In genomic region chr19:31351796-31352195, GRCm38 (mm10) we compare ENCODE assay signal across 15 mouse cellular contexts.
"Had no signal": no experiment of that assay in that cellular context is flagged by ENCODE, and none has a peak within 500 bp of the region (broad histone marks: within the 10 kb centered on the region; RNA-seq: fewer than 3 reads in every experiment).

No protein-coding gene starts in this region.

- H3K9me3 ChIP-seq: limb, embryonic 12.5 days; midbrain, embryonic 13.5 days; stomach, embryonic 15.5 days had no signal

- H3K4me3 ChIP-seq: limb, embryonic 12.5 days; midbrain, embryonic 13.5 days; stomach, embryonic 15.5 days had no signal

- H3K36me3 ChIP-seq: limb, embryonic 12.5 days; midbrain, embryonic 13.5 days; stomach, embryonic 15.5 days had no signal

- H3K9ac ChIP-seq: limb, embryonic 12.5 days; liver, embryonic 14.5 days; midbrain, embryonic 13.5 days; stomach, embryonic 15.5 days had no signal

- H3K4me2 ChIP-seq: limb, embryonic 12.5 days; midbrain, embryonic 13.5 days; stomach, embryonic 15.5 days had no signal

- ATAC-seq: intestine, postnatal 0 days; midbrain, embryonic 13.5 days had no signal

- DNase-seq: kidney, adult 9 months; kidney, postnatal 36 days; layer of hippocampus, adult 9-11 months; layer of hippocampus, postnatal 36 days; lung, adult 18-20 months; right cerebral cortex, postnatal 4 days; spleen, adult 18-20 months; thymus, adult 2 months; thymus, postnatal 25 days had no signal

- H3K27me3 ChIP-seq: limb, embryonic 12.5 days; midbrain, embryonic 13.5 days; stomach, embryonic 15.5 days had no signal

- H3K4me1 ChIP-seq: limb, embryonic 12.5 days; midbrain, embryonic 13.5 days; stomach, embryonic 15.5 days had no signal

- H3K27ac ChIP-seq: kidney, postnatal 0 days; limb, embryonic 12.5 days; liver, embryonic 14.5 days; midbrain, embryonic 13.5 days; stomach, embryonic 15.5 days had no signal
